Mouse (Mus musculus) stomach, postnatal 0 days (tissue): Measurements from ENCODE around the gene Col23a1. TPM values are rescaled to one million over a fixed set of nuclear protein-coding genes. Genes with fewer than 3 reads are reported as not detected.

Experiments used
- ATAC-seq: fragments of 200-750 bp; cut with Nextera tagmentation; 2 replicates; pipeline ENCODE4 v1.8.0; 2017; ENCODE audit not compliant: low FRiP score, low TSS enrichment
- DNase-seq: peaks from one replicate; pipeline ENCODE4 v3.0.0-alpha.2; 2016; ENCODE audit warnings: low spot score
- H3K27ac ChIP-seq: fragments of 300-500 bp; sonication (generic); replicated peaks from 2 replicates; pipeline ENCODE4 v1.5.1; 2014; ENCODE audit warnings: mild to moderate bottlenecking, control low read depth
- H3K27me3 ChIP-seq: fragments of 300-500 bp; sonication (generic); 2 replicates; pipeline ENCODE4 v1.6.1; 2014; ENCODE audit warnings: low read length; ENCODE audit not compliant: control insufficient read depth, insufficient read depth
- H3K36me3 ChIP-seq: fragments of 300-500 bp; sonication (generic); 2 replicates; pipeline ENCODE4 v1.6.1; 2014; ENCODE audit warnings: low read length, mixed read lengths; ENCODE audit not compliant: control insufficient read depth, insufficient read depth
- H3K4me1 ChIP-seq: fragments of 300-500 bp; sonication (generic); replicated peaks from 2 replicates; pipeline ENCODE4 v1.6.1; 2014; ENCODE audit warnings: antibody characterized with exemption; ENCODE audit not compliant: control insufficient read depth, insufficient read depth
- H3K4me2 ChIP-seq: fragments of 300-500 bp; sonication (generic); replicated peaks from 2 replicates; pipeline ENCODE4 v1.6.1; 2014; ENCODE audit warnings: low read depth, mild to moderate bottlenecking, control low read depth, moderate library complexity
- H3K4me3 ChIP-seq: fragments of 300-500 bp; sonication (generic); 2 replicates; pipeline ENCODE4 v1.5.1; 2014; ENCODE audit warnings: low read depth, low read length, control low read depth
- H3K9ac ChIP-seq: fragments of 300-500 bp; sonication (generic); 2 replicates; pipeline ENCODE4 v1.6.1; 2014; ENCODE audit warnings: mild to moderate bottlenecking, low read length, control low read depth, mixed read lengths
- H3K9me3 ChIP-seq: fragments of 300-500 bp; sonication (generic); 2 replicates; pipeline ENCODE4 v1.6.1; 2016; ENCODE audit warnings: low read length; ENCODE audit not compliant: control insufficient read depth
- CTCF ChIP-seq: IDR thresholded peaks from 2 replicates; pipeline ENCODE4 v1.5.1; 2016; ENCODE audit warnings: antibody characterized with exemption, low read depth, mild to moderate bottlenecking, moderate library complexity
- EP300 ChIP-seq: optimal IDR thresholded peaks from 2 replicates; pipeline ENCODE3; 2016; ENCODE audit warnings: antibody characterized with exemption
- WGBS: fragments of 180-500 bp; shearing (Covaris S2); extraction: QIAGEN DNeasy Blood & Tissue Kit; methylation state at CpG from one replicate; pipeline ENCODE4 v1.1.7; 2014; 5-methylcytosine and 5-hydroxymethylcytosine counted together
- polyA plus RNA-seq: library from polyadenylated mRNA; unstranded; fragments of >200 nt; fragmentation: Nextera tagmentation; extraction: Ambion mirVana; gene quantifications from 2 replicates; pipeline ENCODE4 v1.2.1, GENCODE M21; 2015

Gene Col23a1
- polyA plus RNA-seq, 1 experiment from 2014 or later, result 2.5 TPM

GRCm38 (mm10) chr11:51453742-51454141 lies 164.0 kb downstream of the Col23a1 start:
- Histone ChIP-seq H3K9ac (no peak overlapping the region), H3K27me3 (no peaks in the 10 kb centered on the region), H3K4me2 (no peak overlapping the region), H3K4me3 (no peak overlapping the region), H3K27ac (no peak overlapping the region), H3K36me3 (no peaks in the 10 kb centered on the region), H3K4me1 (0 out of 2 replicates have a peak, but pooled peaks cover 2% of the 10 kb centered on the region), H3K9me3 (no peaks in the 10 kb centered on the region)
- DNase-seq (no peak), ATAC-seq (no peak)
- TF ChIP-seq EP300 (no peak), CTCF (no peak)
- 79% methylated on average over 9 of the region's 9 CpGs for WGBS

DNA sequence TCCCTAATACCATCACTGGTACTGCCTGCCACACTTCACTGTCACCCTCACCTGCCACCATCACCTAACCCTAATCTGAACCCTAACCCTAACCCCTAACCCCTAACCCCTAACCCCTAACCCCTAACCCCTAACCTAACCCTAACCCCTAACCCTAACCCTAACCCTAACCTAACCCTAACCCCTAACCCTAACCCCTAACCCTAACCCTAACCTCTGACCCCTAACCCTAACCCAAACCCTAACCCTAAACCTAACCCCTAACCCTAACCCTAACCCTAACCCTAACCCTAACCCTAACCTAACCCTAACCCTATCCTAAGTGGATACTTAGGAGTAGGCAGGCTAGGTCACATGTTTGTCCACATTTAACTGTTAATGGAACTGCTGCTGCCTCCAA lies 165.8 kb downstream of the Col23a1 start:
- Histone ChIP-seq H3K4me1 (0 out of 2 replicates have a peak, but pooled peaks cover 2% of the 10 kb centered on the region), H3K4me3 (no peak overlapping the region), H3K36me3 (no peaks in the 10 kb centered on the region), H3K4me2 (no peak overlapping the region), H3K9ac (no peak overlapping the region), H3K27ac (no peak overlapping the region), H3K27me3 (no peaks in the 10 kb centered on the region), H3K9me3 (no peaks in the 10 kb centered on the region)
- TF ChIP-seq EP300, result no peak
- TF ChIP-seq CTCF, result no peak
- no peak for ATAC-seq
- no peak for DNase-seq

DNA sequence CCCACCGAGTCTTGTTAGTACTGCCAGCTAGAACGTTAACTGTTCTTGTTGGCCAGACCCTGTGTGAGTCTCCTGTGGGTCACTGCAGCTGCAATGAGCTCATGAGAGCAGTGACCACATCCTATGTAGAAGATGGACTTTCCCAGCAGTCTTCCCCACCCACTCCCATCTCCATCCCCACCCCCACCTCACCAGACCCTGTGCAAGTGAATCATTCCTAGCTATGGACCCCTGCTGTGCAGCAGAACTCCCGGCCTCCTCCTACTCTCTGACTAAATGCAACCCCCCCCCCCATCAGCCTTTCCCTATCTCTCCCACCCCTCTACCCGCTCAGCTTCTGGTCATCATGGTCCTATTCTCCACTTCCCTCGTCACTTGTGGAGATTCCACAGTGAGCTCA lies 167.9 kb downstream of the Col23a1 start:
- DNase-seq (no peak), ATAC-seq (no peak)
- Histone ChIP-seq H3K36me3 (no peaks in the 10 kb centered on the region), H3K27me3 (no peaks in the 10 kb centered on the region), H3K4me3 (no peak overlapping the region), H3K4me2 (no peak overlapping the region), H3K9me3 (no peaks in the 10 kb centered on the region), H3K27ac (no peak overlapping the region), H3K9ac (no peak overlapping the region), H3K4me1 (no peaks in the 10 kb centered on the region)
- TF ChIP-seq EP300 (no peak), CTCF (no peak)
- WGBS, result 63% methylated on average over 5 of the region's 5 CpGs

DNA sequence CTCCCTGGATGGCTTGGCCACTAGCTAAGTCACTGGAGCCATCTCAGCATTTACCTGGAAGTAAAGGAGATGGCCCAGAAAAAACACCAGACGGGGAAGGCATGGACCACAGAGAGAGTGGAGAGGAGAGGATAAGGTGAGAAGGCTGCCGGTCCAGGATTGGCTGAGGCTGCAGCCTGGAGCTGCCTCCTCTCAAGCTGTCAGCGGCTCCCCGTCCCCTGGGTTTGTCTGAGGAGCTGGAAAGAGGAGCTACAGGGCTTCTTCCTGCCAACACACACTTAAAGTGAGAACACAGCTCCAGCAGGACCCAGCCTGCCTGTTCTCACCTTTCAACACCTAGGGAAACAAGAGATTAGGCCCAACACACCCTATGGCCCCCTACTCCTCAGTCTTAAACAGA lies 168.9 kb downstream of the Col23a1 start:
- ATAC-seq (no peak), DNase-seq (no peak)
- H3K4me1 ChIP-seq, result no peaks in the 10 kb centered on the region
- H3K9me3 ChIP-seq, result no peaks in the 10 kb centered on the region
- WGBS, result 52% methylated on average over 4 of the region's 4 CpGs
- no peak overlapping the region for H3K4me3 ChIP-seq
- H3K27me3 ChIP-seq, result no peaks in the 10 kb centered on the region
- no peak overlapping the region for H3K9ac ChIP-seq
- H3K36me3 ChIP-seq, result no peaks in the 10 kb centered on the region
- no peak overlapping the region for H3K27ac ChIP-seq
- H3K4me2 ChIP-seq, result no peak overlapping the region
- no peak for TF ChIP-seq EP300
- TF ChIP-seq CTCF, result no peak

DNA sequence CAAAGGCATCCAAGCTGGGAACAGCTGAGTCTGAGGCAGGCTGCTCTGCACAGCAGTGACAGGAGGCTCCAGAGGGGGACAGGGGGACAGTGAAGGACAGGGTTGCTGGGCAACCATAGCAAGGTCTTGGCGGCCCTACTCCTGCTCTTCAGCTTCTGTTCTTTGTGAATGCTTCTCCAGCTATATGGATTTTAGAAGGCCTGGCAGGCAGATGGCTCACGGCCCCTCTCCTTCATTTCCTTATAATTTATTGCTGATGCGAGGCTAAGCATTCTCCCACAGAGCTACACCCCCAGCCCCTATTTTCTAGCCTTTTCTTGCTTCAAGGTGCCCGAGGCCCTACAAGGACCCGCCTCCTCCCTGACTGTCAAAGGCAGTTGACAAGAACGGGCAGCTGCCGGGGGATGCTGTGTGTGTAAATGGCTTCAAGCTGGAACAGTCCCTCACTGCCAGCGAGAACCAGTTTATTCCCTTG lies 169.9 kb downstream of the Col23a1 start:
- H3K9ac ChIP-seq, result no peak overlapping the region
- H3K4me2 ChIP-seq, result no peak overlapping the region
- 65% methylated on average over 8 of the region's 8 CpGs for WGBS
- H3K9me3 ChIP-seq, result no peaks in the 10 kb centered on the region
- no peaks in the 10 kb centered on the region for H3K36me3 ChIP-seq
- no peaks in the 10 kb centered on the region for H3K4me1 ChIP-seq
- H3K27me3 ChIP-seq, result no peaks in the 10 kb centered on the region
- no peak for DNase-seq
- ATAC-seq, result no peak
- no peak overlapping the region for H3K27ac ChIP-seq
- no peak overlapping the region for H3K4me3 ChIP-seq
- TF ChIP-seq EP300, result no peak
- TF ChIP-seq CTCF, result no peak

GRCm38 (mm10) chr11:51468737-51469136 lies 179.0 kb downstream of the Col23a1 start:
- Histone ChIP-seq H3K9me3 (no peaks in the 10 kb centered on the region), H3K27me3 (no peaks in the 10 kb centered on the region), H3K9ac (no peak overlapping the region), H3K4me3 (no peak overlapping the region), H3K4me1 (no peaks in the 10 kb centered on the region), H3K36me3 (no peaks in the 10 kb centered on the region), H3K27ac (no peak overlapping the region), H3K4me2 (no peak overlapping the region)
- no peak for TF ChIP-seq CTCF
- no peak for TF ChIP-seq EP300
- DNase-seq (no peak), ATAC-seq (no peak)
- WGBS, result 64% methylated on average over 6 of the region's 6 CpGs
